Mouse (Mus musculus) G1E (cell line): ENCODE measurements around the gene Rnf214.

Experiments
- CTCF ChIP-seq: IDR thresholded peaks from 2 replicates; pipeline ENCODE4 v1.5.1; 2012; ENCODE audit warnings: low read depth, low read length, inconsistent platforms, mixed read lengths
- POLR2AphosphoS5 ChIP-seq: IDR thresholded peaks from 2 replicates; pipeline ENCODE4 v1.6.1; 2012; ENCODE audit warnings: low read depth, low read length, inconsistent platforms; ENCODE audit not compliant: insufficient replicate concordance
- TAL1 ChIP-seq: conservative IDR thresholded peaks from 2 replicates; pipeline ENCODE4 v1.6.1; 2012; ENCODE audit warnings: low read depth, low read length, inconsistent platforms, mixed read lengths

DNA sequence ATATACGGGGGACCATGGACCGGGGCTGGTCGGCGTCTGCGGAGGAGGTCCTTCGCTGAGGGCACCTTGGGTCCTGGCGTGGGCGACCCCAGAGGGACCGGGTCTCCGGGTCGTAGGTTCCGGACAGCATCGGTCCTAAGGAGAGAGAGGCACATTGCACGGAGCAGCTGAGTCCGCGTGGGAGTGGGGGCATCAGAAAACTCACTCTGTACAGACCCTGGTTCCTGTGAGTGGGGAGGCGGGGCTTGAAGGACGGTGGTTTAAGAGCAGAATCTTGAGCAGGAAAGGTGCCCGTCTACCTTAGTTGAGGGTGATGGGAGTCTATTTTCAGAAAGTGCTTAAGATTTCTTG lies 342 bp upstream of the Rnf214 start:
- TF ChIP-seq CTCF = no peak
- TF ChIP-seq TAL1 = no peak
- no peak for TF ChIP-seq POLR2AphosphoS5
